Mouse (Mus musculus) kidney, adult 18-20 months (tissue): ENCODE measurements around the gene 2010111I01Rik.

ENCODE experiments used
- DNase-seq: peaks from one replicate; pipeline ENCODE4 v3.0.0; 2021

2010111I01Rik gene

DNA sequence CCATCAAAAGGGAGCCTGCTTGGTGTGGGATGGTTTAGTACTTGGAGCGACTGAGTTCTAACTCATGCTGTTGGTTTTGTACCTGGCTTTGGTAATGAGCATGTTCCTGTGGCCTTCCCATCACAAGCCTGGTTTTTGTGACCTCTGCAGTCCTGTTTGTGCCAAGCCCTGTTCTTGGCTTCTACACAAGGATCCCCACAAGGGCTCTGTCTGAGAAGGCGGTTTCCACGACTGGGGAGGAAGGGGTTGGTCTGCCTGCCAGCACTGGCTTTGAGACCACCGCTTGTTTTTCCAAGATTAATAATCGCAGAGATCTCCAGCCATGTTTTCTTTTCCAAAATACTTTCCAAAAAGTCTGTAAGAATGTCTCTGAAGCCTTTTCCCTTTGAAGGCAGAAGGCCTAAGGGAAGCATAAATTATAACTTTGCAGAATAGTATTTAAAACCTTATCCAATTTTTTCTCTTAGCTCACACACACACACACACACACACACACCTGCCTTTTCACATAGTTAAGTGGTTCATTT, 67.7 kb downstream of the 2010111I01Rik start:
- DNase-seq: no peak

DNA sequence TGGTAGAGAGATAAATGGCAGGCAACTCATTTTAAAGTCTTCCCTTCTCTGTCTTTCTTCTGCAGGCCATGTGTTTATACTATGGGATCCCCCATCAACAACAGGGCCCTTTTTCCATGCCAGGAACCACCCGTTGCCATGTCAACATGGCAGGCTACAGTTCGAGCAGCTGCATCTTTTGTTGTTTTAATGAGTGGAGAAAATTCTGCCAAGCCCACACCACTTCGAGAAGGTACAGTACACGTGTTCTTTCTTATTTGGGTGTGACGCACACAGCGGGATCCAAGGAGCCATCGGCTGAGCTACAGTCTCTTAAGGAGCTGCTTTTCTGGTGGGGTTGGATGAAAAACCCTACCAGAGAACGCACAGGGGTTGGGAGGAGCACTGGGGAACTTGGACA, 68.3 kb downstream of the 2010111I01Rik start:
- DNase-seq: no peak

DNA sequence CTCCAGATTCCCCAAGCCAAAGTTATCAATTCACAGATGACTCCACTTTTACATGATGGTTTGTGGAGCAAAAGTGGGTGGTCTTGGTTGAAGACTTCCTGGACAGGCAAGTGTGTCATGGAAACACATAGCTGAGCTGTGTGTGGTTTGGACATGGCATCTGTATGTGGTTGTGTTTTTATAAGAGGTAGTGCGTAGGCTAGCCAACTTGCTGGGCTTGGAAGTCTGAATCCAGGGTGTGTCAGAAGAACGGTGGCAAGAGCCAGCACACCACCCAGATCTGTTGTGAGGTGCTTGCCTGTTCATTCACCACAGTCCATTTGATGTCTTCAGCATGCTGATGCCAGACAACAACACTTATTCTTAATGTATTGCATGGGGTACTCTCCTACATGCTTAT, 68.7 kb downstream of the 2010111I01Rik start:
- DNase-seq: no peak

DNA sequence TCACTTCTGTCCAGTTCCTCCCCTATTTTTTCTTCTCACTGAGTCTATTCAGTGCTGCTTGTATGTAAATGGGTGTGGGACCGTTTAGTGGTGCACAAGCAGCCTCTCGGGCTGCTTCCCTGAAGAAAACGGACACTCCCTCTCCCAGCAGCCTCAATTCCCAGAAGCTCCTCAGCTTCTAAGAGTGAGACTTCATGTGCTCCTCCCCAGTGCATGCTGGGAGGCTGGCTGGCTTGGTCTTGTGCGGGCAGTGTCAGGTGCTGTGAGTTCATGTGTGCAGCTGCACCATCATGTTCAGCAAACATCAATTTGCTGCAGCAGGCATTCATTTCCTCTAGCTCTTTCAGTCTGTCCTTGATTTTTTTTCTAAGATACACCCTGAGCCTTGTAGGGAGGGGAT, 70.0 kb downstream of the 2010111I01Rik start:
- no peak for DNase-seq

DNA sequence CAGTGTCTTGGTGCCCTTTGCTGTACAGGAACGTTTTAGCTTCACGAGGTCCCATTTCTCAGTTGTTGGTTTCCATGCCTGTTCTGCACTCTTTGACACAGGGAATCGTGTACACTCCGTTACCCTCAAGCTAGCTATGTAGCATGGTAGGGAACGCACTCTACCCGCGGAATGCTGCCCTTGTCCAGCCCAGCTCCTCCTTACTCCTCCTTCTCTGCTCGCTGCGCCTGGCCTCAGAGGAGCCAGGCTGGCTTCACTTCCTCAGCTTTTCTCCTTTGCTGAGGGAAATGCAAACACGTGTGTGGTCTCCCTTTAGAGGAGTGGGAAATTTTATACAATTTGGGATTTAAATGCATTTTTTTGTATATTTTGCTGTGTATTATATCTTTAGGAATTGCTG, 73.2 kb downstream of the 2010111I01Rik start:
- no peak for DNase-seq

DNA sequence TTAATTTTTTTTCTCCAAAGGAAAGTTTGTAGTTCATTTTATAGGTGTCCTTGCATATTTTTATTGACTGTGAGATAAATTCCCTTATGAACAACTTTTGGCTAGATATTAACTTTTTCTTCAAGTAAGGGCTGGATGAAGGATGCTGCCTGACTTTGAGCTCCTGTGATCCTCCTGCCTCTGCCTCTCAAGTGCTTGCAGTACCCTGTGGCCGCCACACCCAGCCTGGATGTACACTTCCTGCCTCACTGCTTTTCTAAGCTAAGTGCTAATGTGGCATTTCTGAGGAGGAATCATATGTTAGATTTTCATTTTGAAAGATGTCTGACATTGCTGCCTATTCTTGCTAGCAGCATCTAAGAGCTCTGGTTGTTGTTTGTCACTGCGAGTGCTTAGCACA, 73.7 kb downstream of the 2010111I01Rik start:
- DNase-seq: no peak

DNA sequence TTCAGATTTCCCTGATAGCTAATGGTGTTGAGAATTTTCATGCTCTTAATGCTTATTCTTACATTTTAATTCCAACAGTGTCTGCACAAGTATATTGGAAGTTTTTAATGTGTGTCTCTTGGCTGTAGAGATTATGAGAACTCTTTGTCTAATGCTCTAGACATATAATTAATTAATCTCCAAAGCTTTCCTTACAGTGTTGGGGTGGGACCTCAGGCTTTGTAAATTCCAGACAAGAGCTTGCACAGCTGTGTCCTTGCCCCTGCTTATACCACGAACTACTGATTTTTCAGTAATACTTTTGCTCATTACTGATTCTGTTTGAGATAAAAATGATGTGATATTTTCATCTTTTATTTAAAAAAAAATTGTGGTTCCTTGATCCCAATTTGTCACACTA, 74.2 kb downstream of the 2010111I01Rik start:
- no peak for DNase-seq

DNA sequence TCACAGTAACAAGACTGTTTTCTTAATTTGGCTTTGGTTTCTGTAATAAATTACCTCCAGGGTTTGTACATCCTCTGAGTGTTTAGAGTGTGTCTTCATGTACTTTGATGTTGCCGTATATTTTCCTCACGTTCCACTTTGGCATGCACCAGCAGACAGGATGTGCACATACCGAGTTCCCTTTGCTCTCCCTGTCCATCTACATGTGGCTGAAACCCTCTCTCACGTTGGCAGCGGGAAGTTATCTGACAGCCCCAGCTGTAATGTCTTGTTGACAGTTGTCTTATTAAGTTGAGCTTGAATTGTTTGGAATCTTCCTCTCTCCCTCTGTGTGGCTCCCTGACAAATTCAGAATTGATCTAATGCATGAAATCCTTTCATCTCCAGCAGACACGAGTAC, 74.6 kb downstream of the 2010111I01Rik start:
- DNase-seq: no peak

DNA sequence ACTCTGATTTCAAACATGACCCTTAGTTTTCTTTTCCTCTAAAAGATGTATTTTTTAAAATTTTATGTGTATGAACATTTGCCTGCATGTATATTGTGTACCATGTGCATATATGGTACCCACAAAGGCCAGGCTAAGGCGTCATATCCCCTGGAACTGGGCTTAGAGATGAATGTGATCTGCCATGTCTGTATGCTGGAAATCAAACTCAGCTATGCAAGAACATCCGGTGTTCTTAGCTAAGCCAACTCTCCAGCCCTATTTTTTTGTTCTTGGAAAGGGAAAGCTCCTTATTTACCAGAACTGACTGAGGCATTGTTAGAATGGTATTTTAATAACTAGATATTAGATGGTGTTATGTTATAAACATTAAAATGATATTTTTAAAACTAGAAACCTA, 75.2 kb downstream of the 2010111I01Rik start:
- DNase-seq: no peak

DNA sequence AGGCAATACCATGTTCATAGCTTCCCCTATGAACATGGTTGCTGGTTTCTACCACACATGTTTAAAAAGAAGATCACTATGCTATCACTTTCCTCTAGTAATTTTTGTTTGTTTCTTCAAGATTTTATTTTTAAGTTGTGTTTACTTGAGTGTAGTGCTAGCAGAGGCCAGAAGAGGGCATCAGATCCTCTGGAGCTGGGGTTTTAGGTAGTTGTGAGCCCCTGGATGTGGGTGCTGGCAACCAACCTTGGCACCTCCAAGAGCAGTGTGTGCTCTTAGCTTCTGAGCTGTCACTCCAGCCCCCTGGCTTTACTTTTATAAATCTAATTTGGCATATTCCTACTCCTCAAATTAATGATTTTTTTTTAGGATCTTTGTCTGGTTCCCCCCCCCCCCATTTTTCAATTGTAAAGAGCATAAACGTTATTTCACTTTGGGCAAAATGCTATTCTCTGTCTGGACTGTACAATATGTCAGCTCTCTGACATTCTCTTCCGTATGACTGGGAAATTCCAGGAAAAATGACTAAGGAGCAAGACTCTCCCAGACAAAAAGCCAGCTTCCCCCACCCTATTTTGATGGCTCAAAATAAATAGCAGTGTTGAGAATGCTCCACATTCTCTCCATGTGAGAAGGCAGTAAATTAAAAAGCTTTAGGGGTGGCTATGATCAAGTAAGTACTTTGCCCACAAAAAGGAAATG, 81.0 kb downstream of the 2010111I01Rik start:
- no peak for DNase-seq

DNA sequence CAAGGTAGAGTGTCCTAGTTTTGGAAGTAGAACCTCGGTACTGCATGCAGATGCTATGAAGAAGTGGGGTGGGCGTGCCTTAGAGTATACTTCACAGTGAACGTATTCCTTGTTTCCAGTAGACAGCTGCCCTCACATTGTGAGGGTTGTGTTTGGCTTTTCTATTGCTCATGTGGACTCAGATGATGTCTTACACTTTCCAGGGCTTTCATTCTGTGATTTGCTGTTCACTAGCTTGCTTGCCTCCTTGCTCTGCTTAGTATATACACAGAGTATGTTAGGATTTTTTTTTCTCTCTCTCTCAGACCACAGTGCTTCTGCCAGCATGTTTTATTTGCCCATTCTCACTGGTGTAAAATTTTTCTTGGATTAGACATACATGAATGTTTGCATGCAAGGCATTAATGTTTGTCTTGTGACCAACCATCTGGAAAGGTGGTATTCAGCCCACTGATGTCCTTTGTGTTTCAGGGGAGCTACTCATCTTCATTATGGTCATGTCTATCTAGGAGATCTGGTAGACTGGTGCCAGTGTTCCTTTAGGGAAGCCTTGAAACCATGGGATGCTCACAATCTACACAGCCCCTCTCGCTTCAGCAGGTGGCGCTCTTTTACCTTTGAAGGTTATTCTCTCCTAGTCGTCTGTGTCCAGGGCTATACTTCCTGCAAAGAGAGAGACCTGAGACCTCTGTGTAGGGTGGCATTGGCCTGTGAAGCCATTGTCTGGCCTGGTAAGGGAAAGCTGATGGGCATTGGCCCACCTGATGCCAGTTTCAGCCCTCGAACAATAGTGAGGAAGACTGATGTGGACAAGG, 81.7 kb downstream of the 2010111I01Rik start:
- peak; percentile 83 for DNase-seq

DNA sequence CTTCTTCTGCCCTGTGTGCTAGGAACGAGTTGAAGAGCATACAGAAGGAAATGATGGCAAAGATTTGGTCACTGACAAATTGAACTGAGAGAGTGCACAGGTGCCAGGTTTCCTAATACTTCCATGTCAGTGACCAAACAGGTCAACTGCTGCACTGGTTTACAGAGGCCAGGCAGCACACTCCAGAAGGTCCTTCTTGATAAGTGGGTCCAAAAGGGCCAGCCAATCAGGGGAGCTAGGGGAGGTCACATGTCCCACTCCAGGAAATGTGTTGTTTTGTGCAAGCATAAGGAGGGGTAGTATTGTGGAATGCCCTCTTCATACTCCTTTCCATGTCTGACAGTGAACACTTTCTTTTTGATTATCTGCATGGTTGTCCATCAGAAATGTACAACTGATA, 99.0 kb downstream of the 2010111I01Rik start:
- DNase-seq: no peak

DNA sequence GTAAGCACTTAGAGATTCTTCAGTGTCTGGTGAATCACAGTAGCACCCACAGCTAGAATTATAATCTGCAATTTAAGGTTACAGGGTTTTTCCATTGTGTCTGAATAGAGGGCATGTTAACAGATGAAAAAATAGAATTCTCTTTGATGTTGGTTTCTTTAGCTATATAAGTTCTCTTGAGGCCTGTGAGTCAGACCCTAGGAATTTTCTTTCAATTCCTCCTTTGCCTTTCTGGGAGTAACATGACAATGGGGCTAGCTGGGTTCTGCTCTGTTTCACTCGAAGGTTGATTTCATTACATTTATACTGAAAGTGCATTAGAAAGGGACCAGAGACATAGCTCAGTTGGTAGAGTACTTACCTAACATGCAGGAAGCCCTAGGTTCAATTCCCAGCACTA, 101.9 kb downstream of the 2010111I01Rik start:
- DNase-seq: no peak

DNA sequence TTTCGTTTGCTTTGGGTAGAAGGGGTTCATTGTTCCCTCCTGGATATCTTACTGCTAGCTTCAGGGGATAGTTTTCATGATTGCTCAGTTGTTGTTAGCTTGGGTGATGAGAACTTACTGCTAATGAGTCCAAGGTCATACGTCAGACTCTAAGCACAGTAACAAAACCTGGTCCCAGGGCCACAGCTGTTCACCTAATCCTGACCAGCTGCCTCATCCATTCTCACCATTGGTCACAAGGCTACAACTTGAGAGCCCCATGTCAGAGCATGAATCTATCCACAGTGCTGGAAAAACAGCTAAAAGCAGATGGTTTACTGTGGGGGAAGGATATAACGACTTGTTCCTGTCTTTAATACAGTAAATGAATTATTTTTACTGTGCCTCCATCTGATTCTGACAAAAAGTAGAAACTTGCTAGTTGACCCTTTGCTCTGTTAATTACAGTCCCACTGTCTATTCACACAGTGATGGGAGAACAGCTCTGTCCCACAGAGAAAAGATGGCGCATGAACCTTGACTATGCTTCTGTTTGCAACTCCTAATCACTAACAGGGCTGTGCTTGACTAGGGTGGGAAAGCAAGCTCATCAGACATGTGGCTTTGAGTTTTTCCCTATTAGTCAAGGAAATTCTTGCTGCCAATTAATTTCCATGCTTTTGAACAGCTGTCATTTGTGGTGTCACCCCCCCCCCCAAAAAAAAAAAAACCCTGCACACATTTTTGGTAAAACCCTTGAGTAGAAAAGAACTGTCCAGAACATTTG, 103.9 kb downstream of the 2010111I01Rik start:
- DNase-seq: no peak

DNA sequence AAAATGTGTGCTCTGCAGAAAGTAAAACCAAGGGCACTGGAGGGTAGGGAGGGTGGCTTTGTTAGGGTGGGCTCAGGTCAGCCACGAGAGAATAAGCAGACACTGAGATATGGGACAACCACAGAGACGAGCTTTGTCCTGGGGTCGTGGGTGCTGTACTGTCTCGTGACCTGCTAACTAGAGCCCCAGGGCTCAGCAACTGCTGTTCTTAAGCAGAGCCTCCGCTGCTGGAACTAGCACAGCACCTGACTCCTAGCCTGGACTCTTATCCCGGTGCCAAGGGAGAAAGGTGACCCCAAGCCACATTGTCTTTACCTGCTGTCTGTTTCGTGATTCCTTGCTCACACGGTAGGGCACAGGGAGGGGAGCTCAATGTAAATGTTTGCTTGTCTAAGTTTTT, 107.2 kb downstream of the 2010111I01Rik start:
- peak; percentile 23 for DNase-seq

DNA sequence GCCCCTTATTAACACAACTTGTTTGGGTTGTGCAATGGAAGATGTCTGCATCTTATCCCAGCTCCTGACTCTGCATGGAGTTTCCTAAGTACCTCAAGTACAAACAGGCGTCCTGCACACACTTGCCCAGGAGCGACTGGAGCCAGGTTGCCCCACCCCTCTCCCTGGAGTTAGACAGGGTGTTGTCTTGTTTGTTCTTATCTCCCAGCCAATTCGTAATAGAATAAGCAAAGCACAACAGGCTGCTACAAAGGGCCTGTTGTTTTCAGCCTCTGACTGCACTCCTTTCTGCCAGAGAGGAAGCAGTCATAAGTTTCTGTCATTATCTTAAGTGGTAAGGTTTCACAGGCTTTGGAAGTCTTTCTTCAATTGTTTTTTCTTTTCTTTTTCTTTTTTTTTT, 107.7 kb downstream of the 2010111I01Rik start:
- no peak for DNase-seq

DNA sequence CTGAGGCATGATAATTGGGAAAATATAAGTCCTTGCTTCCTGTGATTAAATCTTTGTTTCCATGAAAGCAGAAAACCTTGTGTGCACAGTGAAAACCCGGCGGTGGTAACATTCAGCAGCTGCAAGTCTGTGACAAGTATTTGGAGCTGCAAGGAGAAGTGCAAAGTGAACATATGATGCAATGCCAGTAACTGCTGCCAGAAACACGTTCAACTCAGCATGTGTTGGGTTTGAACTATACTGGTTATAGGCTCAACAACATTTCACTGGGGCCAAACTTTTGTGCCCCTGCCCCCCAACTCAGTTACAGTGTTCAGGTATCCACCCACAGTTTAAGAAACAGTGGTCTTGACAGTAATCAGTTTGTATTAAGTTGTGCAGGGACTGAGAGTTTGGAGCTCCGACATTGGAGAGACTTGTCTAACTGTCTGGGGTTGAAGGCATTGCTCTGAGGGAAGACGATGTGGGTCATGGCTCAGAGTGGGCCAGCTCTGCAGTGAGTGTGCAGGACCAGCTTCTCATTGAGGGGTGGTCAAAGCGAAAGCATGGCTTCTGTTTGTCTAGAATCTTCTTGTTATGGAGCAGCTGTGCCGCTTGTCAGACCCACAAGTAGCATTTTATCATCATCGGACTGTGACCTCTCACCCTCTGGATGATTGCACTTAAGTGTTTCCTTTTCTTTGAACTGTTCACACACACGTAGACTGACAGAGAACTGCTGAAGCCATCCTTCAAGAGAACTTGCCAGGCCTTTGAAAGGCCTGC, 109.4 kb downstream of the 2010111I01Rik start:
- DNase-seq: no peak

DNA sequence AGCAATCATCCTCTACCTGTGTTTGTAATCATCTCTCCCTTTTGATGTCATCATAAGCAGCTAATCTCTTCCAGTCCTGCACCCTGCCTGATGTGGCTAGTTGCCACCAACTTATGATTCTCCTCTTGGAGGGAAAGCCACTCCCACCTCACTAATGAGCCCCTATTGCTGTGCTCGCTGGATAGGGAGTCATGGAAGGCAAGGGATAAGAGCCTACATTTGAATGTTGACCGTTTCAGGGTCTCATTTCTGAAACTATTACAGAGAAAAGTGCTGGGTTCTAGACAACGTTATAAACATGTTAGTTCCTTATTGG, 109.9 kb downstream of the 2010111I01Rik start:
- DNase-seq: no peak

DNA sequence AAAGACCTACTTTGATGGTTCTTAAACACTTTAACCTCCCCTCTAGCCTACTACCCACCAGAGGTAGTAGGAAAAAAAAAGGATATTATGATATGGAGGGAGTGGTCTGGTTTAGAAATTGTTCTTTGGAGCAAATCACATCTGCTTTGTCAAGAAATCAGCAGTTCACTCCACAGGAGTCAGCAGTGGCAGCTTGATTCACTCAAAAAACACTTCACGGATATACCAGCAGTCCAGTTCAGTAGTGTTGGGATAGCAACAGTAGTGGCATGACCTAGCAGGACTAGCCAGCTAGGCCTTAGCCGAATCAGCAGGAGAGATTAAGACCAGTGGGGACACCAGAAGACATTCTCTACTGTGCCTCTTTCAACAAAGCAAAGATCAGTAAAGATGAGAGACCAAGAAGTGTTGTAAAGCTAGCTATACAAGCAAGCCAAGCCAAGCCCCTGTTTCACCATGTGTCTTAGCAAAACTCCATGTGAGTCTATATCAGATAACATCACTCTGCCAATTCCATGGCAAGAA, 110.7 kb downstream of the 2010111I01Rik start:
- DNase-seq: no peak

DNA sequence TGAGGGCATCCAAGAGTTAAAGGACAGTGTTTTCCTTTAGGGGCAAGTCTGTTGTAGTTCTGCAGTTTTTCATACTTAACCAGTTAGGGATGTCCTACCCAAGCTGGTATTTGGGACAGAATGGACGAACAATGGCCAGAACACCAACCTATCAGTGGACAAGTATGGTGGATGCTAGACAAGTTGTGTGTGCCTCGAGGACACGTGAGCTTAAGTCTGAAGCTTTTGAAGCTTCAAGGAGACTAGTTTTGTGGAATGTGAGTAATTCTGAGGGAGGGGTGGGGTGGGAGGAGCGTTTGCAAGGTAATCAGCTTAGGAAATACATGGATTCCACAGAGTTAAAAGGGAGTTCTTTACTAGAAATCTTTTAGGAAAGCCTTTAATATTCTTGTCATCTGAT, 115.5 kb downstream of the 2010111I01Rik start:
- no peak for DNase-seq

DNA sequence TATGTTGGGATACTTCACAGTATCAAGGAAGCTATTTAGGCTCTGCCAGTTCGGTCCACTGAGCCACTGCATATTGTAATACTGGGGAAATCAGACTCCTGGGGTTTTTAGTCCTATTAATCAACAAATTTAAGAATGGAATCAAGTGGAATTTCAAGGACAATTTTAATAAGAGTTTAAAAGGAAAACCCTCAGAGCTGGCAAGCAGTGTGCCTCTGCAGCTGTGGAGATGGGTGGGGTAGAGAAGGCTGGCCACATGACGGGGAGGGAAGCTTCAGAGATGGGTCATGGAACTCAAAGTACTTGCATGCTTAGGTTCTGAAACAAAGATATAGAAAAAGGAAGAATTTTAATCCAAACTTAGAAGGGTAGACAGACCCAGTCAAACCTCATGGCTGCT, 116.1 kb downstream of the 2010111I01Rik start:
- DNase-seq: no peak

DNA sequence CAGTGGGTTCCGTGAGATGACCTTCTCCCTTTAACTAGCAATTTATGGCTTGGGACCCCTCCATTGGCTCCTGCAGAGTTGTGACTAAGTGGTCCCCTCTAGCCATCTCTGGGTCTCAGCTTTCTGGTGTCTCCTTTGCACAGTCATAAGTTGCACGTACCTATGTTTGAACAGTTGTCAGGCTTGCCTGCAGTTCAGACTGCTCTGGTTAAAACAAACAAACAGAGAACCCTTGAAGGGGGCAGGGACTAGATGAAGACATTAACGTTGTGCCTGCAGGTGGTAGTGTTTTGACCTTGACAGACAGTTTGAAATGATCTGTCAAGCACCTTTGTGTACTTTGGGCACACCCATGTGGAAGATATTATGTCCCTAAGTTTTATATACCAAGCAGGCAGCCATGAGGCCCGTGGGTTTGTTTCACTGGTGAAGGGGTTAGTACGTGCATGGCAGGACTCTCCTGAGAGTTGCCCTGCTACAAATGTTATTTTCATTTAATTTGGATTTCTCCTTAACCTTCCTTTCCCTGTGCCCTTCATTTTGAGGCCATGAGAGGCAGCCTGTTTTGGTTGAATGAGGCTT, 118.0 kb downstream of the 2010111I01Rik start:
- DNase-seq: no peak
